Mouse (Mus musculus) liver, embryonic 15.5 days (tissue): ENCODE data around the gene Alk. TPM values are rescaled to one million over a fixed set of nuclear protein-coding genes. Genes with fewer than 3 reads are reported as not detected.

Source experiments
- ATAC-seq: fragments of 200-750 bp; cut with Nextera tagmentation; 2 replicates; pipeline ENCODE4 v1.8.0; 2017; ENCODE audit warnings: moderate number of reproducible peaks, mild to moderate bottlenecking, moderate library complexity; ENCODE audit not compliant: insufficient read depth
- H3K27ac ChIP-seq: fragments of 300-500 bp; sonication (generic); replicated peaks from 2 replicates; pipeline ENCODE4 v1.5.1; 2015; ENCODE audit warnings: mild to moderate bottlenecking, inconsistent platforms
- H3K27me3 ChIP-seq: fragments of 300-500 bp; sonication (generic); 2 replicates; pipeline ENCODE4 v1.6.1; 2015; ENCODE audit warnings: mild to moderate bottlenecking, inconsistent platforms
- H3K36me3 ChIP-seq: fragments of 300-500 bp; sonication (generic); replicated peaks from 2 replicates; pipeline ENCODE4 v1.6.1; 2015; ENCODE audit warnings: moderate library complexity, mild to moderate bottlenecking, inconsistent platforms
- H3K4me1 ChIP-seq: fragments of 300-500 bp; sonication (generic); replicated peaks from 2 replicates; pipeline ENCODE4 v1.6.1; 2015; ENCODE audit warnings: inconsistent platforms
- H3K4me2 ChIP-seq: fragments of 300-500 bp; sonication (generic); 2 replicates; pipeline ENCODE4 v1.6.1; 2015; ENCODE audit warnings: moderate library complexity, mild to moderate bottlenecking, inconsistent platforms
- H3K4me3 ChIP-seq: fragments of 300-500 bp; sonication (generic); replicated peaks from 2 replicates; pipeline ENCODE4 v1.5.1; 2015; ENCODE audit warnings: mild to moderate bottlenecking, inconsistent platforms
- H3K9ac ChIP-seq: fragments of 300-500 bp; sonication (generic); 2 replicates; pipeline ENCODE4 v1.6.1; 2015; ENCODE audit warnings: moderate library complexity, mild to moderate bottlenecking, inconsistent platforms
- H3K9me3 ChIP-seq: fragments of 300-500 bp; sonication (generic); replicated peaks from 2 replicates; pipeline ENCODE4 v1.6.1; 2016; ENCODE audit warnings: inconsistent platforms
- WGBS: fragments of 180-500 bp; shearing (Covaris S2); methylation state at CpG from one replicate; pipeline ENCODE4 v1.1.7; 2015; ENCODE audit warnings: mixed read lengths; ENCODE audit not compliant: insufficient replicate concordance; 5-methylcytosine and 5-hydroxymethylcytosine counted together
- polyA plus RNA-seq: library from polyadenylated mRNA; unstranded; fragments of >200 nt; fragmentation: Nextera tagmentation; extraction: Ambion mirVana; gene quantifications from 2 replicates; pipeline ENCODE4 v1.2.1, GENCODE M21; 2015

The Alk gene
- polyA plus RNA-seq, 1 experiment from 2014 or later, result 0.06 TPM

- WGBS, result 74% methylated on average over 10 of the region's 10 CpGs
Measured at GRCm38 (mm10) chr17:71935837-71936236, 668.6 kb downstream of the Alk start.

GRCm38 (mm10) chr17:71935336-71935735 is 669.1 kb downstream of the Alk start:
- Histone ChIP-seq H3K9ac (no peak overlapping the region), H3K27me3 (no peaks in the 10 kb centered on the region), H3K27ac (no peak overlapping the region), H3K9me3 (no peaks in the 10 kb centered on the region), H3K4me1 (no peaks in the 10 kb centered on the region), H3K36me3 (no peaks in the 10 kb centered on the region), H3K4me2 (no peak overlapping the region), H3K4me3 (no peak overlapping the region)
- WGBS, result 58% methylated on average over 3 of the region's 3 CpGs
- ATAC-seq, result no peak

More at GRCm38 (mm10) chr17:71935837-71936236, 668.6 kb downstream of the Alk start:
- Histone ChIP-seq H3K4me3 (no peak overlapping the region), H3K4me1 (no peaks in the 10 kb centered on the region), H3K4me2 (no peak overlapping the region), H3K27me3 (no peaks in the 10 kb centered on the region), H3K27ac (no peak overlapping the region), H3K9ac (no peak overlapping the region), H3K9me3 (no peaks in the 10 kb centered on the region), H3K36me3 (no peaks in the 10 kb centered on the region)
- ATAC-seq, result no peak

GRCm38 (mm10) chr17:71914941-71915340 is 689.5 kb downstream of the Alk start:
- Histone ChIP-seq H3K27ac (no peak overlapping the region), H3K4me3 (no peak overlapping the region), H3K9ac (no peak overlapping the region), H3K36me3 (no peaks in the 10 kb centered on the region), H3K27me3 (no peaks in the 10 kb centered on the region), H3K9me3 (no peaks in the 10 kb centered on the region), H3K4me1 (no peaks in the 10 kb centered on the region), H3K4me2 (no peak overlapping the region)
- WGBS, result 57% methylated on average over 5 of the region's 5 CpGs
- ATAC-seq, result no peak

- H3K4me3 ChIP-seq, result no peak overlapping the region
- H3K27me3 ChIP-seq, result no peaks in the 10 kb centered on the region
- no peaks in the 10 kb centered on the region for H3K9me3 ChIP-seq
- H3K27ac ChIP-seq, result no peak overlapping the region
- H3K9ac ChIP-seq, result no peak overlapping the region
- H3K4me1 ChIP-seq, result no peaks in the 10 kb centered on the region
- WGBS, result 54% methylated on average over 3 of the region's 3 CpGs
- no peaks in the 10 kb centered on the region for H3K36me3 ChIP-seq
- no peak overlapping the region for H3K4me2 ChIP-seq
- no peak for ATAC-seq
Measured at GRCm38 (mm10) chr17:71914541-71914940, 689.9 kb downstream of the Alk start.

- Histone ChIP-seq H3K4me2 (no peak overlapping the region), H3K4me1 (no peaks in the 10 kb centered on the region), H3K9me3 (no peaks in the 10 kb centered on the region), H3K27ac (no peak overlapping the region), H3K9ac (no peak overlapping the region), H3K36me3 (no peaks in the 10 kb centered on the region), H3K27me3 (no peaks in the 10 kb centered on the region), H3K4me3 (no peak overlapping the region)
- WGBS, result 14% methylated on average over 3 of the region's 3 CpGs
- no peak for ATAC-seq
Measured at GRCm38 (mm10) chr17:71913188-71913587, 691.2 kb downstream of the Alk start.

- H3K4me2 ChIP-seq, result no peak overlapping the region
- no peak overlapping the region for H3K27ac ChIP-seq
- 21% methylated on average over 3 of the region's 3 CpGs for WGBS
- H3K4me3 ChIP-seq, result no peak overlapping the region
- H3K9me3 ChIP-seq, result no peaks in the 10 kb centered on the region
- no peaks in the 10 kb centered on the region for H3K36me3 ChIP-seq
- no peaks in the 10 kb centered on the region for H3K27me3 ChIP-seq
- ATAC-seq, result no peak
- no peaks in the 10 kb centered on the region for H3K4me1 ChIP-seq
- no peak overlapping the region for H3K9ac ChIP-seq
Measured at GRCm38 (mm10) chr17:71909107-71909506, 695.3 kb downstream of the Alk start.

GRCm38 (mm10) chr17:71881369-71881768 is 723.1 kb downstream of the Alk start:
- no peak overlapping the region for H3K4me2 ChIP-seq
- no peak overlapping the region for H3K4me3 ChIP-seq
- WGBS, result 65% methylated on average over 6 of the region's 6 CpGs
- H3K9ac ChIP-seq, result no peak overlapping the region
- no peaks in the 10 kb centered on the region for H3K4me1 ChIP-seq
- no peaks in the 10 kb centered on the region for H3K9me3 ChIP-seq
- H3K27me3 ChIP-seq, result no peaks in the 10 kb centered on the region
- H3K27ac ChIP-seq, result no peak overlapping the region
- H3K36me3 ChIP-seq, result no peaks in the 10 kb centered on the region
- ATAC-seq, result no peak

- no peaks in the 10 kb centered on the region for H3K27me3 ChIP-seq
- 55% methylated on average over 7 of the region's 7 CpGs for WGBS
- no peak for ATAC-seq
Measured at GRCm38 (mm10) chr17:71875492-71875891, 728.9 kb downstream of the Alk start.

GRCm38 (mm10) chr17:71874795-71875194 is 729.6 kb downstream of the Alk start:
- Histone ChIP-seq H3K36me3 (no peaks in the 10 kb centered on the region), H3K9ac (no peak overlapping the region), H3K27ac (no peak overlapping the region), H3K4me3 (no peak overlapping the region), H3K4me1 (no peaks in the 10 kb centered on the region), H3K27me3 (peaks cover 1% of the 10 kb centered on the region), H3K9me3 (no peaks in the 10 kb centered on the region), H3K4me2 (no peak overlapping the region)
- WGBS, result 73% methylated on average over 9 of the region's 9 CpGs
- no peak for ATAC-seq

More at GRCm38 (mm10) chr17:71875492-71875891, 728.9 kb downstream of the Alk start:
- no peak overlapping the region for H3K4me2 ChIP-seq
- no peak overlapping the region for H3K4me3 ChIP-seq
- no peaks in the 10 kb centered on the region for H3K36me3 ChIP-seq
- H3K4me1 ChIP-seq, result no peaks in the 10 kb centered on the region
- H3K9me3 ChIP-seq, result no peaks in the 10 kb centered on the region
- H3K27ac ChIP-seq, result no peak overlapping the region
- H3K9ac ChIP-seq, result no peak overlapping the region

- 34% methylated on average over 6 of the region's 6 CpGs for WGBS
- Histone ChIP-seq H3K9ac (no peak overlapping the region), H3K4me3 (no peak overlapping the region), H3K4me1 (no peaks in the 10 kb centered on the region), H3K9me3 (no peaks in the 10 kb centered on the region), H3K36me3 (no peaks in the 10 kb centered on the region), H3K27me3 (peaks cover 9% of the 10 kb centered on the region), H3K4me2 (no peak overlapping the region), H3K27ac (no peak overlapping the region)
- no peak for ATAC-seq
Measured at GRCm38 (mm10) chr17:71874077-71874476, 730.4 kb downstream of the Alk start.

- no peaks in the 10 kb centered on the region for H3K9me3 ChIP-seq
- no peak overlapping the region for H3K4me2 ChIP-seq
- H3K4me1 ChIP-seq, result no peaks in the 10 kb centered on the region
- no peaks in the 10 kb centered on the region for H3K36me3 ChIP-seq
- ATAC-seq, result no peak
- 39% methylated on average over 5 of the region's 5 CpGs for WGBS
- H3K9ac ChIP-seq, result no peak overlapping the region
- no peak overlapping the region for H3K4me3 ChIP-seq
- H3K27ac ChIP-seq, result no peak overlapping the region
- peaks cover 18% of the 10 kb centered on the region for H3K27me3 ChIP-seq
Measured at GRCm38 (mm10) chr17:71872976-71873375, 731.5 kb downstream of the Alk start.

GRCm38 (mm10) chr17:71871981-71872380 is 732.4 kb downstream of the Alk start:
- Histone ChIP-seq H3K9me3 (no peaks in the 10 kb centered on the region), H3K4me1 (no peaks in the 10 kb centered on the region), H3K36me3 (no peaks in the 10 kb centered on the region), H3K27me3 (peaks cover 19% of the 10 kb centered on the region), H3K9ac (no peak overlapping the region), H3K27ac (no peak overlapping the region), H3K4me3 (no peak overlapping the region), H3K4me2 (no peak overlapping the region)
- WGBS, result 53% methylated on average over 7 of the region's 7 CpGs
- ATAC-seq, result no peak
